Mouse (Mus musculus) naive thymus-derived CD4-positive, alpha-beta T cell, adult 2 months (primary cell): Measurements from ENCODE around the gene Cdkn2b.
A peak's percentile ranks its signal among the peaks of the same experiment; 100 is the strongest.

ENCODE experiments used
- DNase-seq: peaks from one replicate; pipeline ENCODE4 v3.0.0-alpha.2; 2011; ENCODE audit warnings: low read depth

Gene Cdkn2b

GRCm38 (mm10) chr4:89310491-89311254, at the start of gene Cdkn2b:
Cdkn2b (minus strand) TSS chr4:89311039.
- DNase-seq, result peak; percentile 84

- no peak for DNase-seq
Measured at GRCm38 (mm10) chr4:89360349-89360748, 49.5 kb upstream of the Cdkn2b start.

- DNase-seq, result no peak
Measured at GRCm38 (mm10) chr4:89359506-89359905, 48.7 kb upstream of the Cdkn2b start.

GRCm38 (mm10) chr4:89353935-89354334, 43.1 kb upstream of the Cdkn2b start:
- DNase-seq, result peak; percentile 2

GRCm38 (mm10) chr4:89353071-89353582, 42.3 kb upstream of the Cdkn2b start:
- DNase-seq, result no peak

- no peak for DNase-seq
Measured at GRCm38 (mm10) chr4:89351474-89351873, 40.6 kb upstream of the Cdkn2b start.

- peak; percentile 2 for DNase-seq
Measured at GRCm38 (mm10) chr4:89350938-89351451, 40.2 kb upstream of the Cdkn2b start.

- no peak for DNase-seq
Measured at GRCm38 (mm10) chr4:89350391-89350790, 39.6 kb upstream of the Cdkn2b start.

GRCm38 (mm10) chr4:89348842-89349241, 38.0 kb upstream of the Cdkn2b start:
- no peak for DNase-seq

GRCm38 (mm10) chr4:89313461-89313860, 2.6 kb upstream of the Cdkn2b start:
- DNase-seq, result no peak

GRCm38 (mm10) chr4:89309996-89310395, 843 bp downstream of the Cdkn2b start:
- no peak for DNase-seq

- no peak for DNase-seq
Measured at GRCm38 (mm10) chr4:89308001-89308400, 2.8 kb downstream of the Cdkn2b start.

GRCm38 (mm10) chr4:89306798-89307365, 4.0 kb downstream of the Cdkn2b start:
- no peak for DNase-seq

GRCm38 (mm10) chr4:89305691-89306090, 5.1 kb downstream of the Cdkn2b start:
- no peak for DNase-seq

- DNase-seq, result no peak
Measured at GRCm38 (mm10) chr4:89303281-89303995, 7.4 kb downstream of the Cdkn2b start.

- DNase-seq, result no peak
Measured at GRCm38 (mm10) chr4:89302129-89302528, 8.7 kb downstream of the Cdkn2b start.

GRCm38 (mm10) chr4:89299721-89300120, 11.1 kb downstream of the Cdkn2b start:
- DNase-seq, result no peak

GRCm38 (mm10) chr4:89295441-89296220, 15.2 kb downstream of the Cdkn2b start:
- no peak for DNase-seq

- peak; percentile 37 for DNase-seq
Measured at GRCm38 (mm10) chr4:89294486-89295440, 16.1 kb downstream of the Cdkn2b start, which contains the start of gene Cdkn2a. Cdkn2a (minus strand) TSS chr4:89294653.

GRCm38 (mm10) chr4:89294091-89294485, 16.8 kb downstream of the Cdkn2b start:
- DNase-seq, result no peak

GRCm38 (mm10) chr4:89293516-89293915, 17.3 kb downstream of the Cdkn2b start:
- no peak for DNase-seq
